In genomic region chr5:12382010-12382409, GRCm38 (mm10) we compare ENCODE assay signal across 22 mouse cellular contexts. TPM values are rescaled to one million over a fixed set of nuclear protein-coding genes. Genes with fewer than 3 reads are reported as not detected.
DNase-seq lines count a peak whose midpoint lies in the region; ATAC-seq lines count a peak whose summit lies in the region.
"Had no signal": no experiment of that assay in that cellular context is flagged by ENCODE, and none has a peak within 500 bp of the region (broad histone marks: within the 10 kb centered on the region; RNA-seq: fewer than 3 reads in every experiment).

No protein-coding gene starts in this region.

- peak; percentile 21 for DNase-seq in 416B (ENCODE audit: low read depth)
- DNase-seq in Muller cell, postnatal 12 days (ENCODE audit: inconsistent ontology term) = peak; percentile 11
- no peak for DNase-seq in hindbrain, embryonic 10.5 days (ENCODE audit: low spot score)
- DNase-seq: adrenal gland, adult 2 months; adrenal gland, postnatal 10 days; adrenal gland, postnatal 25 days; cerebellum, adult 11 months; cerebellum, adult 18-20 months; cerebellum, adult 8-10 months; cerebellum, adult 9-11 months; cerebellum, postnatal 14 days; cerebellum, postnatal 36 days; forebrain, postnatal 0 days had no signal

- no peaks in the 10 kb centered on the region for H3K4me1 ChIP-seq in liver, embryonic 12.5 days
- H3K4me1 ChIP-seq in hindbrain, embryonic 10.5 days (replicated peaks) = peaks cover 8% of the 10 kb centered on the region
- H3K4me1 ChIP-seq: embryonic facial prominence, embryonic 12.5 days had no signal

- 44% methylated on average over 5 of the region's 5 CpGs for WGBS in liver, embryonic 12.5 days (ENCODE audit: insufficient replicate concordance)
- WGBS in hindbrain, embryonic 10.5 days = 83% methylated on average over 5 of the region's 5 CpGs

- H3K4me2 ChIP-seq in liver, embryonic 12.5 days = no peak overlapping the region

- H3K36me3 ChIP-seq in liver, embryonic 12.5 days = no peaks in the 10 kb centered on the region
- H3K36me3 ChIP-seq in hindbrain, embryonic 10.5 days = no peaks in the 10 kb centered on the region
- H3K36me3 ChIP-seq: embryonic facial prominence, embryonic 10.5 days; embryonic facial prominence, embryonic 12.5 days; forebrain, embryonic 10.5 days; forebrain, embryonic 12.5 days had no signal

- no peaks in the 10 kb centered on the region for H3K9me3 ChIP-seq in liver, embryonic 12.5 days (replicated peaks)
- H3K9me3 ChIP-seq in hindbrain, embryonic 10.5 days = no peaks in the 10 kb centered on the region
- H3K9me3 ChIP-seq: embryonic facial prominence, embryonic 10.5 days; embryonic facial prominence, embryonic 12.5 days; forebrain, embryonic 10.5 days; forebrain, embryonic 12.5 days had no signal

- peaks cover 27% of the 10 kb centered on the region for H3K27me3 ChIP-seq in liver, embryonic 12.5 days (replicated peaks)
- H3K27me3 ChIP-seq in hindbrain, embryonic 10.5 days (ENCODE audit: insufficient read depth, poor library complexity, severe bottlenecking) = peaks cover 28% of the 10 kb centered on the region

- peak; percentile 52; the same call in 1 of the 2 replicates for ATAC-seq in granulocyte monocyte progenitor cell, adult 5-6 weeks (replicated peaks; ENCODE audit: poor library complexity, severe bottlenecking)
- peak; percentile 45 for ATAC-seq in megakaryocyte progenitor cell, adult 5-6 weeks (replicated peaks; ENCODE audit: poor library complexity)
- no peak for ATAC-seq in liver, embryonic 12.5 days
- ATAC-seq in erythroblast, adult 5-6 weeks (replicated peaks; ENCODE audit: low FRiP score, poor library complexity, severe bottlenecking) = no peak
- ATAC-seq: forebrain, postnatal 0 days had no signal

- H3K27ac ChIP-seq in liver, embryonic 12.5 days = no peak overlapping the region
- H3K27ac ChIP-seq in hindbrain, embryonic 10.5 days = no peak overlapping the region
- H3K27ac ChIP-seq: embryonic facial prominence, embryonic 10.5 days; embryonic facial prominence, embryonic 12.5 days; forebrain, embryonic 10.5 days; forebrain, embryonic 12.5 days had no signal

- H3K9ac ChIP-seq in liver, embryonic 12.5 days = no peak overlapping the region
- H3K9ac ChIP-seq: embryonic facial prominence, embryonic 12.5 days; forebrain, embryonic 12.5 days; forebrain, postnatal 0 days had no signal

- no peak overlapping the region for H3K4me3 ChIP-seq in liver, embryonic 12.5 days
- no peak overlapping the region for H3K4me3 ChIP-seq in hindbrain, embryonic 10.5 days
- H3K4me3 ChIP-seq: erythroblast, embryonic 14.5 days; forebrain, embryonic 12.5 days had no signal

RNA-seq across cellular contexts. Expression of gene Sema3d, which starts 1.2 kb away (rescaled TPM):
- not detected in 2 replicates for total RNA-seq in granulocyte monocyte progenitor cell, adult 5-6 weeks (2014; fragmentation: Nextera tagmentation)
- total RNA-seq in granulocyte monocyte progenitor cell, adult 5-6 weeks (2017) = not detected in 2 replicates
- total RNA-seq in megakaryocyte progenitor cell, adult 5-6 weeks (2015) = 0.27 TPM in 1 of 2 replicates, not detected in the other
- total RNA-seq in megakaryocyte progenitor cell, adult 5-6 weeks (2017) = 0.88 TPM in 1 of 2 replicates, not detected in the other
- 2.3 and 2.6 TPM in 2 replicates for polyA plus RNA-seq in liver, embryonic 12.5 days (2016; fragmentation: Nextera tagmentation; extraction: Ambion mirVana)
- total RNA-seq in erythroblast, adult 5-6 weeks (2015; ENCODE audit: low replicate concordance) = not detected in 2 replicates
- total RNA-seq in erythroblast, adult 5-6 weeks (2017; ENCODE audit: low replicate concordance) = not detected in 2 replicates
- polyA plus RNA-seq in hindbrain, embryonic 10.5 days (2016; fragmentation: Nextera tagmentation; extraction: Ambion mirVana) = 3.4 and 4.2 TPM in 2 replicates
- polyA plus RNA-seq: erythroblast, embryonic 14.5 days had no signal

Comparison
In these comparisons a context has a peak if more than half of its experiments do, and no peak if none do; other contexts are left out.
1. ATAC-seq: peak in granulocyte monocyte progenitor cell, adult 5-6 weeks (single experiment) and megakaryocyte progenitor cell, adult 5-6 weeks (single experiment); none in liver, embryonic 12.5 days (single experiment) and erythroblast, adult 5-6 weeks (single experiment).